Mouse (Mus musculus) cerebral cortex, adult 2 months (tissue): ENCODE data around the gene Tmem38b.

Experiments
- WGBS: fragments of 180-500 bp; shearing (Covaris S2); methylation state at CpG from one replicate; pipeline ENCODE4 v1.1.7; 2018; 5-methylcytosine and 5-hydroxymethylcytosine counted together

Gene Tmem38b

GRCm38 (mm10) chr4:53830016-53830415 is 4.2 kb downstream of the Tmem38b start:
- WGBS, result 61% methylated on average over 4 of the region's 4 CpGs

GRCm38 (mm10) chr4:53830579-53830978 is 4.7 kb downstream of the Tmem38b start:
- WGBS, result 94% methylated on average over 2 of the region's 2 CpGs

GRCm38 (mm10) chr4:53832321-53832720 is 6.5 kb downstream of the Tmem38b start:
- 52% methylated on average over 3 of the region's 3 CpGs for WGBS

- WGBS, result 59% methylated on average over 5 of the region's 5 CpGs
These were observed 11.1 kb downstream of the Tmem38b start for GRCm38 (mm10) chr4:53836978-53837377.

- 69% methylated on average over 15 of the region's 15 CpGs for WGBS
These were observed 14.5 kb downstream of the Tmem38b start for GRCm38 (mm10) chr4:53840158-53840870.

- whole genome bisulfite sequencing, result 33% methylated on average over 8 of the region's 8 CpGs
These were observed 17.7 kb downstream of the Tmem38b start for GRCm38 (mm10) chr4:53843553-53843952.

- WGBS, result 57% methylated on average over 6 of the region's 6 CpGs
These were observed 19.2 kb downstream of the Tmem38b start for GRCm38 (mm10) chr4:53844835-53845619.

- 96% methylated on average over 1 of the region's 1 CpGs for WGBS
These were observed 19.8 kb downstream of the Tmem38b start for GRCm38 (mm10) chr4:53845656-53846055.

- 68% methylated on average over 2 of the region's 2 CpGs for WGBS
These were observed 20.5 kb downstream of the Tmem38b start for GRCm38 (mm10) chr4:53846326-53846725.

GRCm38 (mm10) chr4:53847541-53847940 is 21.7 kb downstream of the Tmem38b start:
- 90% methylated on average over 4 of the region's 4 CpGs for WGBS

- WGBS, result 95% methylated on average over 3 of the region's 3 CpGs
These were observed 22.5 kb downstream of the Tmem38b start for GRCm38 (mm10) chr4:53848308-53848707.

GRCm38 (mm10) chr4:53848816-53849215 is 23.0 kb downstream of the Tmem38b start:
- whole genome bisulfite sequencing, result 89% methylated on average over 8 of the region's 8 CpGs

- WGBS, result 50% methylated on average over 1 of the region's 1 CpGs
These were observed 24.0 kb downstream of the Tmem38b start for GRCm38 (mm10) chr4:53849804-53850203.

GRCm38 (mm10) chr4:53853333-53853732 is 27.5 kb downstream of the Tmem38b start:
- 82% methylated on average over 1 of the region's 1 CpGs for WGBS

GRCm38 (mm10) chr4:53859944-53860343 is 34.1 kb downstream of the Tmem38b start:
- WGBS, result 70% methylated on average over 18 of the region's 18 CpGs

- WGBS, result 84% methylated on average over 6 of the region's 6 CpGs
These were observed 36.3 kb downstream of the Tmem38b start for GRCm38 (mm10) chr4:53862101-53862500.

GRCm38 (mm10) chr4:53864098-53864820 is 38.4 kb downstream of the Tmem38b start:
- WGBS, result 88% methylated on average over 19 of the region's 19 CpGs

GRCm38 (mm10) chr4:53878542-53879417 is 52.9 kb downstream of the Tmem38b start:
- WGBS, result 58% methylated on average over 24 of the region's 24 CpGs

- 89% methylated on average over 17 of the region's 17 CpGs for WGBS
These were observed 57.3 kb downstream of the Tmem38b start for GRCm38 (mm10) chr4:53882921-53883682.
